Comparison of ENCODE assay signal across 11 mouse cellular contexts in the genomic region with DNA sequence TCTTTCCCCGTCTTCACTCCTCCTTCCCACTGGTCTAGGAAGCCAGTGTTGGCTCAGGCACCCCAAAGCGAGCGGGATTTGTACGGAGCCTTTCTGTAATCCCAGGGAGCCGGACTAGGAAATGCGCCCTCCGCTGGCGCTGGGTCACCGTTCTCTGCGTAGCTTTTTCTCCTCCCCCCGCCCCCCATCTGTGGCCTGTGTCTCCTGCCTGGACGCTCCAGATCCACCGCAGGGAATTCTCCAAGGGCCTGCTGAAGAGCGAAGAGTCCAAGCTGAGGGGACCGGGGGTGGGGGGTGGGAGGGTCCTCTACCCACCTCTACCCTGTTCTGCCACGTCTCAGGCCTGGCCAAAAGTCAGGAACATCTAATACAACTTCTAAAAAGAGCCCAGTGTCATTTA. TPM values are rescaled to one million over a fixed set of nuclear protein-coding genes. Genes with fewer than 3 reads are reported as not detected.
A peak's percentile ranks its signal among the peaks of the same experiment; 100 is the strongest.
DNase-seq lines count a peak whose midpoint lies in the region; ATAC-seq and TF ChIP-seq lines count a peak whose summit lies in the region.
"Had no signal": no experiment of that assay in that cellular context is flagged by ENCODE, and none has a peak within 500 bp of the region (broad histone marks: within the 10 kb centered on the region; RNA-seq: fewer than 3 reads in every experiment).

No protein-coding gene starts in this region.

- no peak overlapping the region for H3K9ac ChIP-seq in heart, embryonic 13.5 days
- H3K9ac ChIP-seq in heart, embryonic 11.5 days (ENCODE audit: low read depth, low read length) = no peak overlapping the region
- no peak overlapping the region for H3K9ac ChIP-seq in hindbrain, postnatal 0 days (replicated peaks; ENCODE audit: low read length)
- no peak overlapping the region for H3K9ac ChIP-seq in limb, embryonic 12.5 days (replicated peaks)

- WGBS in heart, embryonic 13.5 days = 2% methylated on average over 16 of the region's 16 CpGs
- WGBS in heart, embryonic 11.5 days (ENCODE audit: insufficient replicate concordance) = 2% methylated on average over 16 of the region's 16 CpGs
- 3% methylated on average over 16 of the region's 16 CpGs for WGBS in hindbrain, postnatal 0 days
- WGBS in limb, embryonic 12.5 days = 3% methylated on average over 16 of the region's 16 CpGs

- DNase-seq in ZHBTc4 (ENCODE audit: low read depth, low spot score) = peak; percentile 58
- peak; percentile 24 for DNase-seq in hindbrain, postnatal 0 days (ENCODE audit: low spot score)
- DNase-seq in layer of hippocampus, adult 9-11 months = no peak
- no peak for DNase-seq in right cerebral cortex, postnatal 14 days
- DNase-seq: cerebellum, adult 11 months; gastrocnemius, postnatal 14 days; right cerebral cortex, postnatal 4 days had no signal

- peaks cover 27% of the 10 kb centered on the region for H3K4me1 ChIP-seq in heart, embryonic 13.5 days
- peaks cover 20% of the 10 kb centered on the region for H3K4me1 ChIP-seq in heart, embryonic 11.5 days (ENCODE audit: control insufficient read depth, insufficient read depth, low read length)
- H3K4me1 ChIP-seq in hindbrain, postnatal 0 days (ENCODE audit: insufficient read depth, low read length) = no peaks in the 10 kb centered on the region
- H3K4me1 ChIP-seq in limb, embryonic 12.5 days (replicated peaks) = peaks cover 20% of the 10 kb centered on the region

- H3K27me3 ChIP-seq in heart, embryonic 13.5 days (replicated peaks) = peaks cover 100% of the 10 kb centered on the region
- H3K27me3 ChIP-seq in heart, embryonic 11.5 days (ENCODE audit: control insufficient read depth, insufficient read depth, low read length) = peaks cover 97% of the 10 kb centered on the region
- peaks cover 84% of the 10 kb centered on the region for H3K27me3 ChIP-seq in hindbrain, postnatal 0 days (ENCODE audit: insufficient read depth, low read length)
- H3K27me3 ChIP-seq in limb, embryonic 12.5 days = peaks cover 100% of the 10 kb centered on the region

- no peak for ATAC-seq in heart, embryonic 13.5 days (ENCODE audit: extremely low read depth, insufficient number of reproducible peaks, low FRiP score, low TSS enrichment)
- no peak for ATAC-seq in heart, embryonic 11.5 days (replicated peaks; ENCODE audit: insufficient number of reproducible peaks, low FRiP score, low TSS enrichment)
- no peak for ATAC-seq in hindbrain, postnatal 0 days
- ATAC-seq in limb, embryonic 12.5 days (ENCODE audit: insufficient number of reproducible peaks, insufficient read depth, low FRiP score, low TSS enrichment, low read depth) = no peak

- no peak overlapping the region for H3K27ac ChIP-seq in heart, embryonic 13.5 days (replicated peaks)
- no peak overlapping the region for H3K27ac ChIP-seq in heart, embryonic 11.5 days (ENCODE audit: low read depth, low read length)
- no peak overlapping the region for H3K27ac ChIP-seq in hindbrain, postnatal 0 days
- H3K27ac ChIP-seq in limb, embryonic 12.5 days = no peak overlapping the region

- H3K4me2 ChIP-seq in heart, embryonic 13.5 days = peak overlapping the region; percentile 32; the same call in 1 of the 2 replicates
- H3K4me2 ChIP-seq in heart, embryonic 11.5 days = no peak overlapping the region; the same call in 1 of the 2 replicates
- no peak overlapping the region for H3K4me2 ChIP-seq in hindbrain, postnatal 0 days (ENCODE audit: low read depth, low read length)
- H3K4me2 ChIP-seq in limb, embryonic 12.5 days = no peak overlapping the region

- no peaks in the 10 kb centered on the region; the same call in 1 of the 2 replicates for H3K9me3 ChIP-seq in heart, embryonic 13.5 days
- no peaks in the 10 kb centered on the region for H3K9me3 ChIP-seq in heart, embryonic 11.5 days (replicated peaks; ENCODE audit: control insufficient read depth, low read length)
- no peaks in the 10 kb centered on the region for H3K9me3 ChIP-seq in hindbrain, postnatal 0 days (ENCODE audit: low read length)
- H3K9me3 ChIP-seq in limb, embryonic 12.5 days = no peaks in the 10 kb centered on the region

- peak; percentile 30; the same call in 1 of the 2 replicates for TF ChIP-seq CTCF in hindbrain, postnatal 0 days (IDR thresholded peaks at IDR 0.05; ENCODE audit: low read depth)

- no peaks in the 10 kb centered on the region for H3K36me3 ChIP-seq in heart, embryonic 13.5 days
- H3K36me3 ChIP-seq in heart, embryonic 11.5 days (ENCODE audit: control insufficient read depth, insufficient read depth, low read length) = no peaks in the 10 kb centered on the region
- H3K36me3 ChIP-seq in hindbrain, postnatal 0 days (ENCODE audit: insufficient read depth, low read length) = no peaks in the 10 kb centered on the region
- no peaks in the 10 kb centered on the region for H3K36me3 ChIP-seq in limb, embryonic 12.5 days

- H3K4me3 ChIP-seq in heart, embryonic 13.5 days = no peak overlapping the region; the same call in none of the 2 replicates
- no peak overlapping the region for H3K4me3 ChIP-seq in heart, embryonic 11.5 days (ENCODE audit: low read depth, low read length)
- H3K4me3 ChIP-seq in hindbrain, postnatal 0 days (ENCODE audit: low read length) = no peak overlapping the region
- H3K4me3 ChIP-seq in limb, embryonic 12.5 days (replicated peaks) = peak overlapping the region; percentile 4; the same call in 1 of the 2 replicates

RNA-seq across cellular contexts. Expression of a gene that starts 15.5 kb away (rescaled TPM):
- polyA plus RNA-seq in heart, embryonic 13.5 days (2015; fragmentation: Nextera tagmentation; extraction: Ambion mirVana) = not detected in 2 replicates
- polyA plus RNA-seq in heart, embryonic 11.5 days (2014; fragmentation: Nextera tagmentation; extraction: Ambion mirVana) = not detected in 2 replicates
- total RNA-seq in hindbrain, postnatal 0 days (2014; rRNA removed) = 8.1 and 9.0 TPM in 2 replicates
- 9.6 and 11.2 TPM in 2 replicates for polyA plus RNA-seq in hindbrain, postnatal 0 days (2015; fragmentation: Nextera tagmentation; extraction: Ambion mirVana)
- polyA plus RNA-seq in limb, embryonic 12.5 days (2016; fragmentation: Nextera tagmentation; extraction: Ambion mirVana) = not detected in 2 replicates
- total RNA-seq: gastrocnemius, postnatal 14 days; liver, adult 2 months had no signal
- polyA plus RNA-seq: liver, adult 2 months had no signal

Comparison
In these comparisons a context has a peak if more than half of its experiments do, and no peak if none do; other contexts are left out.
1. DNase-seq: peak in ZHBTc4 (single experiment) and hindbrain, postnatal 0 days (single experiment); none in layer of hippocampus, adult 9-11 months (single experiment) and right cerebral cortex, postnatal 14 days (single experiment).
2. RNA of a gene that starts 15.5 kb away (polyA plus RNA-seq): 9.6 to 11.2 TPM in hindbrain, postnatal 0 days; not detected in limb, embryonic 12.5 days, not detected in heart, embryonic 11.5 days and not detected in heart, embryonic 13.5 days; every median in the first group is over 10 times any median in the second.